Mouse (Mus musculus) G1E (cell line): Measurements from ENCODE around the gene Klc1. TPM values are rescaled to one million over a fixed set of nuclear protein-coding genes. Genes with fewer than 3 reads are reported as not detected.
"Not testable (repeated sequence)": the region's sequence is repeated elsewhere in the genome, so short reads cannot be mapped to it uniquely, and the experiment has no call there.

ENCODE experiments used
- ATAC-seq: 2 replicates; pipeline ENCODE4 v1.8.0; 2016; ENCODE audit warnings: mild to moderate bottlenecking; ENCODE audit not compliant: insufficient number of reproducible peaks, poor library complexity, low FRiP score, severe bottlenecking; ENCODE audit errors: extremely low read depth
- DNase-seq: peaks from one replicate; pipeline ENCODE4 v3.0.0; 2012; ENCODE audit warnings: low spot score
- H3K27me3 ChIP-seq: 2 replicates; pipeline ENCODE4 v1.6.1; 2012; ENCODE audit warnings: mild to moderate bottlenecking, low read length, inconsistent platforms; ENCODE audit not compliant: insufficient read depth
- H3K36me3 ChIP-seq: replicated peaks from 2 replicates; pipeline ENCODE3; 2012; ENCODE audit warnings: mild to moderate bottlenecking, inconsistent platforms
- H3K4me1 ChIP-seq: 2 replicates; pipeline ENCODE4 v1.6.1; 2012; ENCODE audit warnings: low read depth, low read length, inconsistent platforms, mixed read lengths; ENCODE audit not compliant: insufficient read depth
- H3K4me3 ChIP-seq: 2 replicates; pipeline ENCODE4 v1.5.1; 2012; ENCODE audit warnings: low read depth, mild to moderate bottlenecking, inconsistent platforms, low read length, moderate library complexity, mixed read lengths
- H3K9me3 ChIP-seq: replicated peaks from 2 replicates; pipeline ENCODE4 v1.6.1; 2012; ENCODE audit warnings: inconsistent platforms
- CTCF ChIP-seq: IDR thresholded peaks from 2 replicates; pipeline ENCODE4 v1.5.1; 2012; ENCODE audit warnings: low read depth, low read length, inconsistent platforms, mixed read lengths
- GATA1 ChIP-seq: IDR thresholded peaks from 2 replicates; pipeline ENCODE4 v1.6.1; 2012; ENCODE audit warnings: borderline replicate concordance, low read length, inconsistent platforms, mixed read lengths
- GATA2 ChIP-seq: IDR thresholded peaks from 2 replicates; pipeline ENCODE4 v1.6.1; 2012; ENCODE audit warnings: low read depth, low read length, inconsistent platforms, borderline replicate concordance
- POLR2AphosphoS5 ChIP-seq: IDR thresholded peaks from 2 replicates; pipeline ENCODE4 v1.6.1; 2012; ENCODE audit warnings: low read depth, low read length, inconsistent platforms; ENCODE audit not compliant: insufficient replicate concordance
- TAL1 ChIP-seq: conservative IDR thresholded peaks from 2 replicates; pipeline ENCODE4 v1.6.1; 2012; ENCODE audit warnings: low read depth, low read length, inconsistent platforms, mixed read lengths
- polyA plus RNA-seq: library from polyadenylated mRNA; stranded (reverse); fragments of >175 nt; gene quantifications from 2 replicates; pipeline ENCODE4 v1.2.3, GENCODE M21; 2012
- total RNA-seq, 2 experiments: library from RNA; stranded (forward) in 1 of 2; stranded (reverse) in 1 of 2; fragments of 200-1000 nt in 1 of 2; fragments of >200 nt in 1 of 2; fragmentation: Nextera tagmentation in 1 of 2; gene quantifications; 2 replicates each; pipeline ENCODE4 v1.2.3; 2014 to 2017

Klc1 gene
- total RNA-seq (2014; fragmentation: Nextera tagmentation) (53.9 and 57.2 TPM in 2 replicates), total RNA-seq (2017) (68.2 and 70.6 TPM in 2 replicates), polyA plus RNA-seq (65.0 and 68.9 TPM in 2 replicates)

- peak; percentile 10; the same call in 1 of the 2 replicates for ATAC-seq
Measured at GRCm38 (mm10) chr12:111758381-111759175, at the start of gene Klc1. Klc1 (plus strand) TSS chr12:111758849.

GRCm38 (mm10) chr12:111710091-111710490, 48.6 kb upstream of the Klc1 start:
- peaks cover 73% of the 10 kb centered on the region for H3K36me3 ChIP-seq

More at GRCm38 (mm10) chr12:111758381-111759175, at the start of gene Klc1:
- Histone ChIP-seq H3K36me3 (peaks cover 27% of the 10 kb centered on the region), H3K4me1 (peaks cover 67% of the 10 kb centered on the region), H3K9me3 (no peaks in the 10 kb centered on the region), H3K27me3 (peaks cover 17% of the 10 kb centered on the region), H3K4me3 (peak within 1 kb of the TSS; percentile 85)
- DNase-seq, result peak; percentile 83
- TF ChIP-seq GATA2, result no peak
- no peak for TF ChIP-seq TAL1
- TF ChIP-seq CTCF, result no peak
- TF ChIP-seq POLR2AphosphoS5, result no peak
- no peak for TF ChIP-seq GATA1

GRCm38 (mm10) chr12:111712476-111712875, 46.2 kb upstream of the Klc1 start:
- no peak for TF ChIP-seq TAL1
- no peak for TF ChIP-seq POLR2AphosphoS5
- TF ChIP-seq CTCF, result no peak
- no peak for TF ChIP-seq GATA2
- DNase-seq (peak; percentile 68), ATAC-seq (no peak)
- Histone ChIP-seq H3K9me3 (0 out of 2 replicates have a peak, but pooled peaks cover 3% of the 10 kb centered on the region), H3K4me1 (peaks cover 47% of the 10 kb centered on the region), H3K27me3 (no peaks in the 10 kb centered on the region), H3K36me3 (peaks cover 64% of the 10 kb centered on the region), H3K4me3 (peak overlapping the region; percentile 85)

More at GRCm38 (mm10) chr12:111710091-111710490, 48.6 kb upstream of the Klc1 start:
- ATAC-seq (no peak), DNase-seq (no peak)
- Histone ChIP-seq H3K4me3 (no peak overlapping the region), H3K9me3 (no peaks in the 10 kb centered on the region), H3K27me3 (peaks cover 2% of the 10 kb centered on the region; the same call in 1 of the 2 replicates), H3K4me1 (peaks cover 41% of the 10 kb centered on the region)
- TF ChIP-seq GATA2 (no peak), GATA1 (no peak), POLR2AphosphoS5 (no peak), CTCF (no peak), TAL1 (no peak)

- H3K4me1 ChIP-seq, result peaks cover 47% of the 10 kb centered on the region
- 0 out of 2 replicates have a peak, but pooled peaks cover 3% of the 10 kb centered on the region for H3K9me3 ChIP-seq
- peak within 1 kb of the TSS; percentile 85 for H3K4me3 ChIP-seq
- H3K36me3 ChIP-seq, result peaks cover 62% of the 10 kb centered on the region
- ATAC-seq (peak; percentile 59), DNase-seq (peak; percentile 97)
- TF ChIP-seq TAL1 (no peak), POLR2AphosphoS5 (no peak), GATA2 (no peak), GATA1 (no peak), CTCF (no peak)
- no peaks in the 10 kb centered on the region for H3K27me3 ChIP-seq
Measured at GRCm38 (mm10) chr12:111713004-111713651, 45.5 kb upstream of the Klc1 start, which contains the start of the genes Bag5 and Apopt1. Bag5 (minus strand) TSS chr12:111713257. Apopt1 (plus strand) TSS chr12:111713261.

- peaks cover 61% of the 10 kb centered on the region for H3K36me3 ChIP-seq
- not testable (repeated sequence) for ATAC-seq, H3K27me3 ChIP-seq, H3K9me3 ChIP-seq, DNase-seq
- H3K4me1 ChIP-seq, result peaks cover 50% of the 10 kb centered on the region
- peak overlapping the region; percentile 85 for H3K4me3 ChIP-seq
Measured at GRCm38 (mm10) chr12:111713880-111714279, 44.8 kb upstream of the Klc1 start.

- Histone ChIP-seq H3K36me3 (peaks cover 56% of the 10 kb centered on the region), H3K4me3 (no peak overlapping the region), H3K9me3 (0 out of 2 replicates have a peak, but pooled peaks cover 3% of the 10 kb centered on the region), H3K4me1 (peaks cover 37% of the 10 kb centered on the region), H3K27me3 (no peaks in the 10 kb centered on the region)
- ATAC-seq (no peak), DNase-seq (no peak)
- TF ChIP-seq POLR2AphosphoS5 (no peak), GATA2 (no peak), CTCF (no peak), TAL1 (no peak), GATA1 (no peak)
Measured at GRCm38 (mm10) chr12:111716505-111716904, 42.1 kb upstream of the Klc1 start.
